Mouse (Mus musculus): ENCODE results near the gene Hnrnpab. TPM values are rescaled to one million over a fixed set of nuclear protein-coding genes. Genes with fewer than 3 reads are reported as not detected.

Hnrnpab gene
- polyA plus RNA-seq, 1 experiment from 2014 or later = 874 TPM

DNA sequence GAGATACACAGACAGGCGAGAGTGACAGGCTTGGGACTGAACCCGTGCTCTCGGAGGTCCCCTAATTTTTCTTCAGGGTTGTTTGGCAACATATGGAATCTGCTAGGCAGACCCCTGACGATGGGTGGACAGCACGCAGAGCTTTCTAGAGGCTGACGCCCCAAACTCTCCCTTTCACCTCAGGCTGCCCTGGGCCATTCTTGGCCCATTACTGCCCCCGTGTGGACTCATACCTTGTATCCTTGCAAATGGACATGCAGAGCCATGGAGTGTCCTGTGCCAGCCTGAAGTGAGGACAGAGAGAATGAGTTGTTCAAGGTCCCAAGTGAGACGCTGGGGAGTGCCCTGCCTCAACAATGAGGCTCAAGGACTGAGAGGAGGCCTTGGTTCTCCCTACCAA is 23.9 kb downstream of the Hnrnpab start:
- peaks cover 21% of the 10 kb centered on the region for H3K36me3 ChIP-seq (replicated peaks)
- H3K4me1 ChIP-seq = peaks cover 23% of the 10 kb centered on the region
- no peak for ATAC-seq (ENCODE audit: low FRiP score)
- H3K9ac ChIP-seq = no peak overlapping the region
- no peaks in the 10 kb centered on the region for H3K9me3 ChIP-seq
- no peaks in the 10 kb centered on the region for H3K27me3 ChIP-seq
- no peak overlapping the region for H3K27ac ChIP-seq
- 27% methylated on average over 8 of the region's 8 CpGs for WGBS
- no peak overlapping the region for H3K4me2 ChIP-seq
- H3K4me3 ChIP-seq (replicated peaks) = no peak overlapping the region

GRCm38 (mm10) chr11:51579024-51579423 is 27.6 kb downstream of the Hnrnpab start:
- Histone ChIP-seq H3K4me2 (no peak overlapping the region), H3K9me3 (no peaks in the 10 kb centered on the region), H3K36me3 (replicated peaks) (no peaks in the 10 kb centered on the region), H3K9ac (no peak overlapping the region), H3K4me1 (peaks cover 10% of the 10 kb centered on the region), H3K4me3 (replicated peaks) (no peak overlapping the region), H3K27me3 (no peaks in the 10 kb centered on the region), H3K27ac (no peak overlapping the region)
- ATAC-seq (ENCODE audit: low FRiP score) = no peak
- 65% methylated on average over 4 of the region's 4 CpGs for WGBS

DNA sequence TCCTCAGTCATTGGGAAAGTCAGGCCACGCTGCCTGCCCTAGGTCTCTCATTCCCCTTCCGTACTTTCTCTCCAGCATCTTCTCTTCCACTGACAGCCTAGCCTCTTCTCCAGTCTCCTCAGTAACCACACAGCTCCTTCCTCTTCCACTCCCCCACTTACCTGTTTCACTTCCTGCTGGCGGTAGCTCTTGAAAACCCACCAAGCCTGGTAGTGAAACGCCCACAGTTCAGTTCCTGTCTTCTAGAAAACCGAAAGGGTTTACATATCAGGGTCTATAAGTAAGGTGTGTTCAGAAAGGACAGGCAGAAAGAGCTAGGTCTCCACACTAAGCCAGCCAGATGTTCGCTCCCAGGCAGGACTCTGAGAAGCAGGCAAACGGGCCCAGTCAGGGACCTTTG is 29.1 kb downstream of the Hnrnpab start:
- Histone ChIP-seq H3K9ac (no peak overlapping the region), H3K36me3 (replicated peaks) (no peaks in the 10 kb centered on the region), H3K27ac (no peak overlapping the region), H3K4me3 (replicated peaks) (no peak overlapping the region), H3K9me3 (no peaks in the 10 kb centered on the region), H3K27me3 (no peaks in the 10 kb centered on the region), H3K4me2 (no peak overlapping the region), H3K4me1 (no peaks in the 10 kb centered on the region)
- no peak for ATAC-seq (ENCODE audit: low FRiP score)
- 89% methylated on average over 7 of the region's 7 CpGs for WGBS

- H3K4me2 ChIP-seq = no peak overlapping the region
- no peak overlapping the region for H3K27ac ChIP-seq
- no peaks in the 10 kb centered on the region for H3K9me3 ChIP-seq
- no peaks in the 10 kb centered on the region for H3K27me3 ChIP-seq
- no peak for ATAC-seq (ENCODE audit: low FRiP score)
- no peaks in the 10 kb centered on the region for H3K36me3 ChIP-seq (replicated peaks)
- 78% methylated on average over 4 of the region's 4 CpGs for WGBS
- no peak overlapping the region for H3K9ac ChIP-seq
- H3K4me1 ChIP-seq = no peaks in the 10 kb centered on the region
- H3K4me3 ChIP-seq (replicated peaks) = no peak overlapping the region
Observed at GRCm38 (mm10) chr11:51576454-51576853, 30.2 kb downstream of the Hnrnpab start.

- WGBS = 89% methylated on average over 4 of the region's 4 CpGs
- no peaks in the 10 kb centered on the region for H3K36me3 ChIP-seq (replicated peaks)
- H3K27me3 ChIP-seq = no peaks in the 10 kb centered on the region
- H3K4me2 ChIP-seq = no peak overlapping the region
- no peak overlapping the region for H3K27ac ChIP-seq
- H3K4me3 ChIP-seq (replicated peaks) = no peak overlapping the region
- H3K9ac ChIP-seq = no peak overlapping the region
- ATAC-seq (ENCODE audit: low FRiP score) = no peak
- H3K9me3 ChIP-seq = no peaks in the 10 kb centered on the region
- no peaks in the 10 kb centered on the region for H3K4me1 ChIP-seq
Observed at GRCm38 (mm10) chr11:51568801-51569200, 37.8 kb downstream of the Hnrnpab start.

GRCm38 (mm10) chr11:51565951-51566350 is 40.7 kb downstream of the Hnrnpab start:
- Histone ChIP-seq H3K4me3 (replicated peaks) (no peak overlapping the region), H3K27me3 (no peaks in the 10 kb centered on the region), H3K9ac (no peak overlapping the region), H3K27ac (no peak overlapping the region), H3K36me3 (replicated peaks) (no peaks in the 10 kb centered on the region), H3K4me2 (no peak overlapping the region), H3K9me3 (no peaks in the 10 kb centered on the region), H3K4me1 (no peaks in the 10 kb centered on the region)
- WGBS = 91% methylated on average over 6 of the region's 6 CpGs
- ATAC-seq (ENCODE audit: low FRiP score) = no peak

DNA sequence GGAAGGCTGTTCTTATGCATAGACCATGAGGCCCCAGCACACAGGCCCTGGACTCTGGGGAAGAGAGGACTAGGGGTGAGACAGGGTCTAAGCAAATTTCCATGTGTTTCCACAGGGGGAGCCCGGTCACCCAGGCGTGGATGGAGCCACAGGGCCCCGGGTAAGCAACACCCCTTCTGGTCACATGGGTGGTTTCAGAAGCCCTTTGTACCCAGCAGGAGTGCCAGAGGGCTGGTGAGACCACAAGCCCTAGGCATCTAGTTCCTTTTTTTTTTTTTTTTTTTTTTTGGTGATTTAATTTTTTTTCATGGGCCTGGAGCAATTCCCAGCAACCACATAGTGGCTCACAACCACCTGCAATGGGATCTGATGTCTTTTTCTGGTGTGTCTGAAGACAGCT is 41.6 kb downstream of the Hnrnpab start:
- no peak overlapping the region for H3K27ac ChIP-seq
- 25% methylated on average over 3 of the region's 3 CpGs for WGBS
- H3K9me3 ChIP-seq = no peaks in the 10 kb centered on the region
- H3K9ac ChIP-seq = no peak overlapping the region
- ATAC-seq (ENCODE audit: low FRiP score) = no peak
- no peak overlapping the region for H3K4me2 ChIP-seq
- no peaks in the 10 kb centered on the region for H3K36me3 ChIP-seq (replicated peaks)
- no peaks in the 10 kb centered on the region for H3K4me1 ChIP-seq
- H3K27me3 ChIP-seq = no peaks in the 10 kb centered on the region
- no peak overlapping the region for H3K4me3 ChIP-seq (replicated peaks)

DNA sequence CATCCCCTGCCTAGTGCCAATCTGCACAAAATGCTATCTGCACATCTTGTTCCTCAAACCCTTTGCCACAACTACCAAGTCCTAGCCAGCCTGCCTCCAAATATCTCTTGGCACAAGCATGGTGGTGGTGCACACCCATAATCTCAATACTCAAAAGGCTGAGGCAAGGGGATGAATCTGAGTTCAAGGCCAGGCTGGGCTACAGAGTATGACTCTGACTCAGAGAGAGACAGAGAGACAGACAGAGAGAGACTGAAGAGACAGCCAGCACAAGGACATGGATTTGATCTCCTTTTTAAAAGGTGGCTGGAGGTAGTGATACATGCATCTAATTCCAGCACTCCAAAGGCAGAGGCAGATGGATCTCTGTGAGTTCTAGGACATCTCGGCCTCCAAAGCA is 43.4 kb downstream of the Hnrnpab start:
- Histone ChIP-seq H3K27ac (no peak overlapping the region), H3K4me2 (no peak overlapping the region), H3K9me3 (no peaks in the 10 kb centered on the region), H3K27me3 (no peaks in the 10 kb centered on the region), H3K36me3 (replicated peaks) (no peaks in the 10 kb centered on the region), H3K4me1 (no peaks in the 10 kb centered on the region), H3K9ac (no peak overlapping the region), H3K4me3 (replicated peaks) (no peak overlapping the region)
- no peak for ATAC-seq (ENCODE audit: low FRiP score)
- WGBS = 89% methylated on average over 1 of the region's 1 CpGs

DNA sequence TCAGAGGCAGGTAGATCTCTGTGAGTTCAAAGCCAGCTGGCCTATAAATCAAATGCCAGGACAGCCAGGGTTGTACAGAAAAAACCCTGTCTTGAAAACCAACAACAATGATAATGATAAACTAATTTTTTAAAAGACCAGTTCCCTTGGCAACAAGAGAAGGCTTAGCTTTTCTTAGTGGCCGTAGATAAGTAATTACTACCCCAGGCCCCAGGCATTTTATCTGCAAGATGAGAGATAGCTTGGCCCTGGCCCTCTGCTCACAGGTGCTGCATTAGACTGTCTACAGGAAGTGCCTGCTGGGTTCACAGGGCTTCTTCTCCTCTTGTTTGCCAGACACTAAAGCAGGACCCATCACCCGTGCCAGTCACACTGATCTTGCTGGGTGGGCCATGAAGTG is 51.6 kb downstream of the Hnrnpab start:
- Histone ChIP-seq H3K27me3 (no peaks in the 10 kb centered on the region), H3K9ac (no peak overlapping the region), H3K9me3 (no peaks in the 10 kb centered on the region), H3K36me3 (replicated peaks) (no peaks in the 10 kb centered on the region), H3K27ac (no peak overlapping the region), H3K4me2 (no peak overlapping the region), H3K4me1 (no peaks in the 10 kb centered on the region; the same call in none of the 2 replicates), H3K4me3 (replicated peaks) (no peak overlapping the region)
- WGBS = 78% methylated on average over 2 of the region's 2 CpGs
- no peak for ATAC-seq (ENCODE audit: low FRiP score)

DNA sequence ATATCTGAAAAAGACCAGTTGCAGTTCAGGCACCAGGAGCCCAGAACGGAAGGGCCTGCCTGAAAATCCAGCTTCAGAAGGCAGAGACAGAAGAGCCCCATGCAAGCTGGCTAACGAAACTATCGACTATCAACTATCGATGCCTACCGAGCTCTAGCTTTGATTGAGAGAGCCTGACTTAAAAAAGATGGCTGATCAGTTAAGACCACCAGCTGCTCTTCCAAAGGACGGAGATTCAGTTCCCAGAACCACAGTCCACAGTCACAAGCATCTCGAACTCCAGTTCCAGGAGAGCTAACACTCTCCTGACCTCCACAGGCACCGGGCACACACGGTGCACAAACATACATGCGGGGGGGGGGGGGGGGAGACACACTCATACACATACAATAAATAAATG is 52.1 kb downstream of the Hnrnpab start:
- Histone ChIP-seq H3K9ac (no peak overlapping the region), H3K4me2 (no peak overlapping the region), H3K27me3 (no peaks in the 10 kb centered on the region), H3K9me3 (no peaks in the 10 kb centered on the region), H3K36me3 (replicated peaks) (no peaks in the 10 kb centered on the region), H3K4me3 (replicated peaks) (no peak overlapping the region), H3K27ac (no peak overlapping the region), H3K4me1 (no peaks in the 10 kb centered on the region; the same call in none of the 2 replicates)
- no peak for ATAC-seq (ENCODE audit: low FRiP score)
- 78% methylated on average over 9 of the region's 10 CpGs for WGBS

DNA sequence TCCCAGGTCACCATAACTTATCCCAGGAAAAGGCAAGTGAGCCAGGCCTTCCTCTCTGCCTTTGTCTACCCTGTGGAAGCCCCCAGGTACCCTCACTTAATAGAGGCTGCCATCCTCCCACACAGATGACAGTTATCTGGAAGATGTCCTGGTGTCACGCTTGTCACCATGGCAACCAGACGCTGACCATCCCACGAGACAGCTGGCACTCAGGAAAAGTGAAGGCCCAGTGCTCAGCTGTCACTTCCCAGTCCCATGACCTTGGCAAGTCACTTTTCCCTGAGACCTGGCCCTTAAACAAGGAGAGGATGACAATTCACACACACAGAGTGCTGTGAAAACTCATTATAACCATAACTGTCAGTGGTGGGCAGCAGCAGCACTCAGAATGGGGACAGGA is 54.6 kb downstream of the Hnrnpab start:
- 77% methylated on average over 3 of the region's 3 CpGs for WGBS
- Histone ChIP-seq H3K9me3 (no peaks in the 10 kb centered on the region), H3K4me3 (replicated peaks) (no peak overlapping the region), H3K27ac (no peak overlapping the region), H3K36me3 (replicated peaks) (no peaks in the 10 kb centered on the region), H3K9ac (no peak overlapping the region), H3K4me1 (no peaks in the 10 kb centered on the region; the same call in none of the 2 replicates), H3K4me2 (no peak overlapping the region), H3K27me3 (0 out of 2 replicates have a peak, but pooled peaks cover 3% of the 10 kb centered on the region)
- ATAC-seq (ENCODE audit: low FRiP score) = no peak

GRCm38 (mm10) chr11:51551253-51551652 is 55.4 kb downstream of the Hnrnpab start:
- Histone ChIP-seq H3K36me3 (replicated peaks) (no peaks in the 10 kb centered on the region), H3K4me2 (no peak overlapping the region), H3K9me3 (no peaks in the 10 kb centered on the region), H3K4me1 (no peaks in the 10 kb centered on the region; the same call in none of the 2 replicates), H3K27ac (no peak overlapping the region), H3K4me3 (replicated peaks) (no peak overlapping the region), H3K9ac (no peak overlapping the region), H3K27me3 (0 out of 2 replicates have a peak, but pooled peaks cover 3% of the 10 kb centered on the region)
- 81% methylated on average over 5 of the region's 5 CpGs for WGBS
- ATAC-seq (ENCODE audit: low FRiP score) = no peak
